Mouse (Mus musculus): ENCODE results near the gene Polm. TPM values are rescaled to one million over a fixed set of nuclear protein-coding genes. Genes with fewer than 3 reads are reported as not detected.
A peak's percentile ranks its signal among the peaks of the same experiment; 100 is the strongest.

Polm gene
- total and polyA plus RNA-seq, 3 experiments = 2.1 to 11.2 (median 3.3) TPM

GRCm38 (mm10) chr11:5841751-5842150, 3.9 kb upstream of the Polm start:
- WGBS = 89% methylated on average over 2 of the region's 2 CpGs
- no peak for DNase-seq
- Histone ChIP-seq H3K4me1 (ENCODE audit: control insufficient read depth, insufficient read depth, low read length) (peaks cover 3% of the 10 kb centered on the region), H3K79me2 (replicated peaks; ENCODE audit: control insufficient read depth, insufficient read depth, low read length) (no peaks in the 10 kb centered on the region), H3K27ac (no peak overlapping the region), H3K9ac (ENCODE audit: low read depth, low read length) (no peak overlapping the region), H3K4me3 (no peak overlapping the region), H3K27me3 (ENCODE audit: control insufficient read depth, insufficient read depth, low read length) (no peaks in the 10 kb centered on the region), H3K36me3 (ENCODE audit: control insufficient read depth, insufficient read depth, low read length) (no peaks in the 10 kb centered on the region)
- intact Hi-C loops (cut with DNase I) = no loop called here
- TF ChIP-seq EP300 (IDR thresholded peaks at IDR 0.05; ENCODE audit: insufficient read depth, low read depth, low read length) = no peak

DNA sequence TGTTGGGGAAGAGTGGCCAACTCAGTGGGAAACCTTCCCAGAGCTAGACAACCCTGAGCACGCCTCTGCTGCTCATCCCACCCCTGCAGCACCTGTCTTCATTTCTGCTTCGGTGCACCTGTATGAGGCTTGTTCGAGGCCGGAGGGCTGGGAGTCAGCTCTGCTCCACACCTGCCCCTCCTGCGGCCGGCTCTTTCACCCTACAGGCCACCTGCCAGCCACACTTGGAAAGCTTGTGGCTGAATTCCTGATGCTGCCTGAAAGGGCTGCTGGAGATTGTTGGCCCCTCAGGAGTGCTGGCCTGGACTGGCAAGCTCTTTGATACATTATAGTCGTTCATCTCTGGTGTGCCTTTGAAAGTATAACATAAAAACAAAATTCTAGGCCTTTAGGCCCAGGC, 2.5 kb upstream of the Polm start:
- H3K79me2 ChIP-seq (replicated peaks; ENCODE audit: control insufficient read depth, insufficient read depth, low read length) = no peaks in the 10 kb centered on the region
- no peak overlapping the region for H3K4me3 ChIP-seq
- H3K27me3 ChIP-seq (ENCODE audit: control insufficient read depth, insufficient read depth, low read length) = no peaks in the 10 kb centered on the region
- DNase-seq = peak in 1 of 2 experiments; percentile 13
- H3K9ac ChIP-seq (ENCODE audit: low read depth, low read length) = no peak overlapping the region
- TF ChIP-seq POLR2A (IDR thresholded peaks at IDR 0.05; ENCODE audit: insufficient read depth, low read depth, low read length) (no peak), EP300 (IDR thresholded peaks at IDR 0.05; ENCODE audit: insufficient read depth, low read depth, low read length) (no peak), CTCF (IDR thresholded peaks at IDR 0.05) (no peak)
- WGBS = 82% methylated on average over 7 of the region's 7 CpGs
- intact Hi-C loops (cut with DNase I) = no loop called here
- no peak overlapping the region for H3K27ac ChIP-seq
- peaks cover 2% of the 10 kb centered on the region; the same call in 1 of the 2 replicates for H3K4me1 ChIP-seq (ENCODE audit: control insufficient read depth, insufficient read depth, low read length)
- no peaks in the 10 kb centered on the region for H3K36me3 ChIP-seq (ENCODE audit: control insufficient read depth, insufficient read depth, low read length)

DNA sequence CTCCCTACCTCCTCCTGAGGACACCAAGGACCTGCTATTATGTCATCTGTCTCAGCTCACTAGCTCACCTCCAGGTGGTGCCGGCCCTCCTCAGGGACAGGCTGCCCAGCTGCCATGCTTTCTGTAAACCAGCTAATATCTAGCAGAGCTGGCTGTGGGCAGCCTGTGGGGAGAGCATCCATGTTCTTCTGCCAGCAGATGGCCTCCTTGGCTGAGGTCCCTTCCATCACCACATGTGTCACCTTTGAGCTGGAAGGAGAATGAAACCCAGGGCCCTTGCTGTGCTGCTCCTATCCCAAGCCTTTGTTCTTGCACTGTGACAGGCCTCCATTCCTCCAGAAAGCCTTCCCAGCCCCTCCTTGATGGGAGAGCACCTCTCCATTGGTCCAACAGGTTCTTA, 1.7 kb downstream of the Polm start:
- no peak overlapping the region for H3K9ac ChIP-seq (ENCODE audit: low read depth, low read length)
- no peak for DNase-seq

GRCm38 (mm10) chr11:5835057-5835456, 2.8 kb downstream of the Polm start:
- 81% methylated on average over 7 of the region's 7 CpGs for WGBS
- intact Hi-C loops (cut with DNase I) = no loop called here
- DNase-seq = no peak
- H3K9ac ChIP-seq (ENCODE audit: low read depth, low read length) = no peak overlapping the region
- TF ChIP-seq EP300 (IDR thresholded peaks at IDR 0.05; ENCODE audit: insufficient read depth, low read depth, low read length) = no peak
- TF ChIP-seq CTCF (IDR thresholded peaks at IDR 0.05) = no peak
- TF ChIP-seq POLR2A (IDR thresholded peaks at IDR 0.05; ENCODE audit: insufficient read depth, low read depth, low read length) = no peak
- no peak overlapping the region for H3K27ac ChIP-seq
- H3K4me1 ChIP-seq (ENCODE audit: control insufficient read depth, insufficient read depth, low read length) = peaks cover 2% of the 10 kb centered on the region; the same call in 1 of the 2 replicates
- no peak overlapping the region for H3K4me3 ChIP-seq
- H3K79me2 ChIP-seq (replicated peaks; ENCODE audit: control insufficient read depth, insufficient read depth, low read length) = no peaks in the 10 kb centered on the region
- H3K36me3 ChIP-seq (ENCODE audit: control insufficient read depth, insufficient read depth, low read length) = no peaks in the 10 kb centered on the region
- no peaks in the 10 kb centered on the region for H3K27me3 ChIP-seq (ENCODE audit: control insufficient read depth, insufficient read depth, low read length)

More for the DNA sequence above, 1.7 kb downstream of the Polm start:
- Histone ChIP-seq H3K27me3 (ENCODE audit: control insufficient read depth, insufficient read depth, low read length) (no peaks in the 10 kb centered on the region), H3K27ac (no peak overlapping the region), H3K36me3 (ENCODE audit: control insufficient read depth, insufficient read depth, low read length) (no peaks in the 10 kb centered on the region), H3K4me3 (no peak overlapping the region), H3K4me1 (ENCODE audit: control insufficient read depth, insufficient read depth, low read length) (peaks cover 2% of the 10 kb centered on the region; the same call in 1 of the 2 replicates), H3K79me2 (replicated peaks; ENCODE audit: control insufficient read depth, insufficient read depth, low read length) (no peaks in the 10 kb centered on the region)
- 74% methylated on average over 1 of the region's 1 CpGs for WGBS
- intact Hi-C loops (cut with DNase I) = loop anchor here (2.0 kb wide), 2 partner anchors 43 to 47 kb away; partner anchors contain the start of genes Dbnl and Pold2
- TF ChIP-seq CTCF (IDR thresholded peaks at IDR 0.05) = peak; percentile 34
- TF ChIP-seq POLR2A (IDR thresholded peaks at IDR 0.05; ENCODE audit: insufficient read depth, low read depth, low read length) = no peak

DNA sequence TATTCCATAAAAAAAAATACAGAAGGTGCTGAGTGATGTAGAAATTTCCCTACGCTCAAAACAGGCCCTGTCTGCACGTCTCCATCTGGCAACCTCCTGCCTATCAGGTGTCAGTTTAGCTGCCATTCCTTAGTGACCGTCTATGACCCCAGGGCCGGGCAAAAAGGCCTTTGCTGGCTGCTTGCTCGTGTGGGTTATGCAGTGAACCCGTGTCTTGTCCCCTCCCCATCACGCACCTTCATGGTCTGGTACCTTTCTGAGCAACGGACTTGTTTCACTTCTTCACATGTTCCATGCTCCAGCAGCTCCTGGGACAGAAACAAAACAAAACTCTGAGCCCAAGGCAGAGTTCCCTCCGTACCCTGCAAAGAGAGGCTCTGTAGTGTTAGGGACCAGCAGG, 3.3 kb downstream of the Polm start:
- no peak overlapping the region for H3K9ac ChIP-seq (ENCODE audit: low read depth, low read length)
- H3K27me3 ChIP-seq (ENCODE audit: control insufficient read depth, insufficient read depth, low read length) = no peaks in the 10 kb centered on the region
- intact Hi-C loops (cut with DNase I) = no loop called here
- no peak for DNase-seq
- TF ChIP-seq EP300 (IDR thresholded peaks at IDR 0.05; ENCODE audit: insufficient read depth, low read depth, low read length) (no peak), CTCF (IDR thresholded peaks at IDR 0.05) (no peak), POLR2A (IDR thresholded peaks at IDR 0.05; ENCODE audit: insufficient read depth, low read depth, low read length) (no peak)
- peaks cover 2% of the 10 kb centered on the region; the same call in 1 of the 2 replicates for H3K4me1 ChIP-seq (ENCODE audit: control insufficient read depth, insufficient read depth, low read length)
- no peak overlapping the region for H3K4me3 ChIP-seq
- H3K36me3 ChIP-seq (ENCODE audit: control insufficient read depth, insufficient read depth, low read length) = no peaks in the 10 kb centered on the region
- WGBS = 77% methylated on average over 9 of the region's 9 CpGs
- no peaks in the 10 kb centered on the region for H3K79me2 ChIP-seq (replicated peaks; ENCODE audit: control insufficient read depth, insufficient read depth, low read length)
- H3K27ac ChIP-seq = no peak overlapping the region

DNA sequence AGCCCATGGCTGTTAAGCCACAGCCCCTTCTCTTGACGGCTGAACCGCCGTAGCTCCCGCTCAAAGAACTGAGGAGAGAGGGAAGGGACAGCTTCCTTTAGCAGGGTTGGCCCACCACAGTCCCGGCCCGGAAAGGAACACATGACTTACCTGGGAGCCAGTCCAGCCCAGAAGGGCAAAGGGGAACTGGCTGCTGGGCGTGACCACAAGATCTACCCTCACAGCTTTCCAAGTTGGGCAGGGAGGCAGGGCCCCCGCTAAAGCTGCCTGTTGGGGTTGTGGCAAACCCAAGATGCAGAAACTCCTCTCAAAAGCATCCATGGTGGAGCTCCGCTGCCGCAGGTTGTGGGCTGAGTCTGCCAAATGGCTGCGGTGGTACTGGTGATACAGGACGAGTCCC, 8.5 kb downstream of the Polm start:
- Histone ChIP-seq H3K36me3 (ENCODE audit: control insufficient read depth, insufficient read depth, low read length) (no peaks in the 10 kb centered on the region), H3K79me2 (replicated peaks; ENCODE audit: control insufficient read depth, insufficient read depth, low read length) (no peaks in the 10 kb centered on the region), H3K4me1 (ENCODE audit: control insufficient read depth, insufficient read depth, low read length) (no peaks in the 10 kb centered on the region), H3K4me3 (no peak overlapping the region), H3K27ac (no peak overlapping the region), H3K27me3 (ENCODE audit: control insufficient read depth, insufficient read depth, low read length) (no peaks in the 10 kb centered on the region), H3K9ac (ENCODE audit: low read depth, low read length) (no peak overlapping the region)
- TF ChIP-seq CTCF (IDR thresholded peaks at IDR 0.05) (no peak), POLR2A (IDR thresholded peaks at IDR 0.05; ENCODE audit: insufficient read depth, low read depth, low read length) (no peak), EP300 (IDR thresholded peaks at IDR 0.05; ENCODE audit: insufficient read depth, low read depth, low read length) (no peak)
- WGBS = 85% methylated on average over 12 of the region's 12 CpGs
- intact Hi-C loops (cut with DNase I) = no loop called here
- no peak for DNase-seq
